Mouse (Mus musculus) thymus, postnatal 0 days (tissue): ENCODE measurements around the gene Miga1. TPM values are rescaled to one million over a fixed set of nuclear protein-coding genes. Genes with fewer than 3 reads are reported as not detected.

Source experiments
- DNase-seq: peaks from one replicate; pipeline ENCODE4 v3.0.0-alpha.2; 2015; ENCODE audit warnings: low spot score
- polyA plus RNA-seq: library from polyadenylated mRNA; unstranded; fragments of >200 nt; fragmentation: Nextera tagmentation; extraction: Ambion mirVana; gene quantifications from 2 replicates; pipeline ENCODE4 v1.2.1, GENCODE M21; 2015

The Miga1 gene
- polyA plus RNA-seq, 1 experiment from 2014 or later = 14.4 TPM

- no peak for DNase-seq
Observed at GRCm38 (mm10) chr3:152288276-152288675, 51.9 kb downstream of the Miga1 start.

- no peak for DNase-seq
Observed at GRCm38 (mm10) chr3:152287810-152288209, 52.4 kb downstream of the Miga1 start.

DNA sequence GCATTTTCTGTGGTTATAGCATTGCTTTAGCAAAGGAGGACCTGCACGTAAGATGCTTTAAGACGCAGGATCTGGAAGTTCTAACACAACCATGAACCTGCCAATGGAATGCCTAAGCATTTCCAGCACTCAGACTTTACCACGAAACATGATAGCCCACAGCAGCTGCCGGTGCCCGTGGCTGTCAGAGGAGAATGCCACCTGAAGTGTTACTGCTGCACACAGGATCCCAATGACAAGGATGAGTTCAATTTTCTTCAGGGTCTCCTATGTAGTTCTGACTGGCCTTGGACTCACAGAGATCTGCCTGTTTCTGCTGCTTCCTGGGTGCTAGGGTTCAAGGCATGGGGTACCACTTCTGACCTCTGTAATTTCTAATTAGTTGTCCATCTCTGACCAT, 55.4 kb downstream of the Miga1 start:
- DNase-seq = no peak

DNA sequence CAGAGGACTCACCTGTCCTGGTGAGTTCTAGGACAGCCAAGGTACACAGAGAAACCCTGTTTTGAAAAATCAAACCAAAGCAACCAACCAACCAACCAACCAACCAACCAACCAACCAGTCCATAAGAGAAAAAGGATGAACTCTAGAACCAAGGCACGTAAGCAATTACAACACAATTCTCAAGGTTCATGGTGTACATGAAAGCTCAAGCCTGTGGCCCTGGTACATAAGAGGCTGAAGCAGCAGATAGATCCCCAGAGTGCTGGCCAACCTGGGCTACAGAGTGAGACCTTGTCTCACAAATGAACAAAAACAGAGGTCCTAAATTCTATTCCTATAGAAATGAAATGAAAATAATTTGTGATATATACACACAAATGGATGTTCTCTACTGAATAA, 55.9 kb downstream of the Miga1 start:
- DNase-seq = no peak

GRCm38 (mm10) chr3:152282126-152282525, 58.1 kb downstream of the Miga1 start:
- DNase-seq = no peak

- no peak for DNase-seq
Observed at GRCm38 (mm10) chr3:152278431-152278830, 61.8 kb downstream of the Miga1 start.

GRCm38 (mm10) chr3:152277912-152278311, 62.3 kb downstream of the Miga1 start:
- no peak for DNase-seq

DNA sequence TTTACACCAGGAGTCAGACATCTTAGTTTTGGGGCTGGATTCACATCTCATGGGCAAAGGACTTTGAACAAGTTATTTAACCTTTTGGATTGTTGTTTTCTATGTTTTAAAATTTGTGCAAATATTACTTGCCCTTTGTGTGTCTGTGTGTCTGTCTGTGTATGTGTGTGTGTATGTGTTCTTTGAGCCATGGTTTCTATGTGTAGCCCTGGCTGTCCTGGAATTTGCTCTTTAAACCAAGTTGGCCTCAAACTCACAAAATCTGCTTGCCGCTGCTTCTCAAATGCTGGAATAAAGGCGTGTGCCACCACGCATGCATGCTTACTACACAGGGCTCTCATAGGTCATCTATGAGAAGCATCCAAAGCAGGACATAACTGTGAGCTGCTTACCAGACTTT, 63.3 kb downstream of the Miga1 start:
- DNase-seq = no peak

DNA sequence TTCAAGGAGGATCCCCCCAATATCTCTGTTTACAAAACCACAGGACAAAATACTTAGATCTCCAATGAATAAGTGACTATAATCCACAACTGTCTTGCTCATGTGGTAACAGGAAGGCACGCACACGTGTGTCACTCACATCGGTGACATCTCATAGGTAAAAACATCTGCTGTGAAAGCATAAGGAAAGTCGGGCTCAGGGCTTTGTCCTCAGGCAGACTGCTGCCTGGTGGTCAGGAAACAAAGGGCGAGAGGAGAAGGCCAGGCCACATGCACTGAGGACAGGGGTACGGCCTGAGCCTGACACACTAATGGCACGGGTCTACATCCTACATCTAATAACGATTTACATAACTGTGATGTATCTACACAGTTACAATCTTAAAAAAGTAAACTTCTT, 65.2 kb downstream of the Miga1 start:
- DNase-seq = no peak

GRCm38 (mm10) chr3:152272974-152273685, 67.1 kb downstream of the Miga1 start:
- DNase-seq = no peak

DNA sequence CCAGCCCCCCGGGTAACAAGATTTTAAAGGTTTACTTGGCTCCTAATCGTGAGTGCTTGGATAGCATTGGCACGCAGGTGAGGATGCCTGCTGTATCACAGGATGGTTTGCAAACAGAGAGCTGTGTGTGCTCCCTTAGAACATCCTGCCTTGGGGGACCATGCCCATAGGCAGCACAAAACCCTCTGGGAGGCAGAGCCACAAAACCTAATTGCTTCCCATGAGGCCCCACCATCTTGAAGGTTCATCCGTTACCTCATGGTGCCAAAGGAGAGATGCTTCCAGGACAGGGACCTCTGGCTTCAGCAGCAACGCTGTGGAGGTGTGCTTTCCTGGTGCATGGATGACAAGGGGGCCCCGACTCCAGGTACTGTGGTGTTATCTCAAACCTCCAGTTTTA, 68.3 kb downstream of the Miga1 start:
- DNase-seq = no peak

- no peak for DNase-seq
Observed at GRCm38 (mm10) chr3:152271071-152271710, 69.0 kb downstream of the Miga1 start.

DNA sequence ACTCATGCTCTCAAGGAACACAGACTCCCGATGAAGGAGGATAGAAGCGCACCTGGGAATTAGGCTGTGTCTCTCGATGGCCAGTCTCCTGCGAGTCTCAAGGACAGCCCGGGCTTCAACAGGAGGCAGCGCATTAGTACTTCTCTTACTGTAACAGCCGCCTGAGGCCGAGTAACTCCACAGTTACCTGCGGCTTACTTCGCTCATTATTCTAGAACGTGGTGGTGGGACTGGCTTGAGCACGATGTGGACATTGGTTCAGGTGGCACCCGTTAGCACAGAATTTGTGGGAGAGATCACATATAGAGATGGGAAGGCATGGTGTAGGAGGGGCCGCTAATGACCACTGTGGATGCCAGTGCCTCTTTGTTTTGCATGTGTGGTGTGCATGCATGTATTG, 72.1 kb downstream of the Miga1 start:
- no peak for DNase-seq

DNA sequence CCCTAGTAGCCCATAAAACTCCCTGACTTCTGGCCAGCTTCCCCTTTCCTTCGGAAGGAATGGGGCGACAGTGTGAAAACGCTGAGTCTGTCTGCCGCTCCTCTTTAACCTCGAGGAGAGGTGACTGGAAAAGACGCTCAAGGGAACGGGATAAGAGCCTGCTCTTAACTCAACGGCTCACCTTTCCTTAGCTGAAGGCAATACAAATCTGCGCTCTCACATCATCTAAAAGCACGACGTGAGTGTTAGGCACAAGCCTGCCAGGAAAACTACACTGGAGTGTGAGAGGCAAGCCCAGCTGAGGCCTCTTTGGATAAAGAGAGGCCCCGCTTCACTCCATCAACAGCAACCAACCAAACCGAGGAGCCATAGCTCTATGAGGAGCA, 74.2 kb downstream of the Miga1 start, which contains the start of gene Nexn:
Nexn (minus strand) TSS at position 315 of the 386 bp plus-strand sequence.
- no peak for DNase-seq

GRCm38 (mm10) chr3:152265351-152266035, 74.7 kb downstream of the Miga1 start:
- no peak for DNase-seq

DNA sequence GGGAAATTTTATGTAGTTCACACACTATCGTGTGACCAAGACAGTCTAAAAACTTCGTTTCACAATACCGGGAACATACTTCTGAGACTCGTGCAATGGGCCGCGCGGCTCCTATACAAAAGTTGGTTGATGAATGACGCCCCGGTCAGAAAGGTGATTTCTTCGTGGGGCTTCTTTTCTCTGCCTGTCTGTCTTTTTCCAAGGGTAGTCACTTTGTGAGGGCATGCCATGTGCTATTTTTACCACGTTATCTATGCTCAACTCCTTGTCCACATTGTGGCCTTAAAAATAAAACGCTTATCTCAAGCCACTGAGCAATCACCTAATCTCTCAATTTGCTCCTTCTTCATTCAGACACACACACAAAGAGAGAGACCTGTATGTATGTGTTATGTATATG, 75.4 kb downstream of the Miga1 start:
- DNase-seq = no peak

- DNase-seq = no peak
Observed at GRCm38 (mm10) chr3:152264374-152264773, 75.8 kb downstream of the Miga1 start.

DNA sequence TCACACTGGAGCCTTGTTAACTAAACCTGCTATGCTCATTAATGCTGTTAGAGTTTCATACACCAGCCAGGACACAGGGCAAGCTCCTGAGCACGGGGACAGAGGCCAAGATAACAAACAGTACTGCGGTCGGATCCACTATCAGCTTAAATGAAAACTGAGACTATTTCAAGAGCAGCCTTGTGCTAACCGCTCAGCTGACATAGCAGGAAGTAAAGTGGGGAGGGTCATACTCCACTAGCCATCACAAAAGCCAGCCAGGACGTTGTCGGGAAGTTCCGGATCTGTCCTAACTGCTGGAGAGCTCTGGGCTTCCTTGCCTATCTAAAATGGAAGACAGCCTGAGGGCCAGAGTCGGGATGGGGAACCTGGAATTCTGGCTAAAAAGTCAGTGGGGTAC, 78.3 kb downstream of the Miga1 start:
- DNase-seq = no peak

DNA sequence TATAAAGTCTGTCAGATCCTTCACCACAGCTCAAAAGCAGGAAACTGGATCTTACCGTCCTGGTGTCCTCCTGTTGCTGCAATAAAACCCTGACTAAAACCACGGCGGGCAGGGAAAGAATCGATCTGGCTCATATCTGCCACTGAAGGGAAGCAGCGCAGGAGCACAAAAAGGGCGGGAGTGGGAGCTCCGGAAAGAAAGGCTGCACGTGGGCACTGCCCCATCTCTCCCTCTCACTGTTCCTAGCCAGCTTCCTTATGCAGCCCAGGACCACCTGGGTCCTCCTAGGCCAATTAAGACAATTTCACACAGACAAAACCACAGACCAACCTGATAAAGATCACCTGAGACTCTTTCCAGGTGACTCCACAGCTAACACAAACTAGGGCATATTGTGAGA, 78.8 kb downstream of the Miga1 start:
- DNase-seq = no peak

GRCm38 (mm10) chr3:152260362-152260761, 79.8 kb downstream of the Miga1 start:
- no peak for DNase-seq

DNA sequence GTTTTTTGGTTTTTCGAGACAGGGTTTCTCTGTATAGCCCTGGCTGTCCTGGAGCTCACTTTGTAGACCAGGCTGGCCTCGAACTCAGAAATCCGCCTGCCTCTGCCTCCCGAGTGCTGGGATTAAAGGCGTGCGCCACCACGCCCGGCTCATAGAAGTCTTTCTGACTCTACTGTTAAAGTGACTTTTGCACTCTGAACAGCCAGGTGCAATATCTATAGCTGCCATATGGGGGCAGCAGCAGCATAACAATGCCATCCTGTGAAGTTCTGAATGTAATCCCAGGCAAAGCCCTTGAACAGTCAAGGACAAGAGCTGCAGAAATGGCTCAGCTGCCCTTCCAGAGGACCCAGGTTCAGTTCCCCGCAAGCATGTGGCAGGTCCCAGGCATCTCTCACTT, 80.8 kb downstream of the Miga1 start:
- DNase-seq = peak; percentile 70

DNA sequence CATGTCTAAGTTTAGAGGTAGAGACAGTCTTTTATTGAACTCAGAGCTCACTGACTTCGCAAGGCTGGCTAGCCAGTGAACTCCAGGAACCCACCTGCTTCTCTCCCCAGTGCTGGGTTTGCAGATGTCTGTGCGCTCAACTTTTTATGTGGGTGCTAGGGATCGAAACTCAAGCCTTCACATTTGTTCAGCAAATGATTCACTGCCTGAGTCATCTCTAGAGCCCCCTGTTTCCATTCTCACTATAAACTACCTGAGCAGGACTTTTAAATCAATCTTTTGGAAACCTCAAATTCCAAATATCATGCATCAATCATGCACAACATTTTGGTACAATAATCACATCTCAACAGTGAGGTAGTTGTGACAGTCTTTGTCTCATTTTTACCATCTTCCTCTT, 82.7 kb downstream of the Miga1 start:
- no peak for DNase-seq

DNA sequence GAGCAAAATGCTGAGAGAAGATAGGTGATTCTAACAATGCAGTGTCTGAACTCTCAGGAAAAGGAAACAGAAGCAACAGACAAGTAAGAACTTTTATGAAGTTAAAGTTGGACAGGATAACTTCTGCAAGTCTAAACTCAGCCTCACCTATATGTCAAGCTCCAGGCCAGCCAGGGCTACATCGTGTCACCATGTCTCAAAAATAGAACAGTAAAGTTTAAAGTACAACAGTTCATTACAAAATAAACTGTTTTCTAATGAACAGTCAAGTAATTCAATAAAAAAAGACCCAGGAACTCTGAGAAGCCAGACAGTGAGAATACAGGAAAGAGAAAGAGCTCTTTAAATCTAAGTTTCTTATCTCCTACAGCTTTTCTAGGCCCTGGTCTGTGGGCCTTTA, 89.7 kb downstream of the Miga1 start:
- DNase-seq = no peak
